Mouse (Mus musculus): Measurements from ENCODE around the gene LTO1.

The LTO1 gene

GRCm38 (mm10) chr7:144940003-144940571 lies 25.2 kb downstream of the LTO1 start:
- peak; percentile 86 for DNase-seq (ENCODE audit: low read depth)

DNA sequence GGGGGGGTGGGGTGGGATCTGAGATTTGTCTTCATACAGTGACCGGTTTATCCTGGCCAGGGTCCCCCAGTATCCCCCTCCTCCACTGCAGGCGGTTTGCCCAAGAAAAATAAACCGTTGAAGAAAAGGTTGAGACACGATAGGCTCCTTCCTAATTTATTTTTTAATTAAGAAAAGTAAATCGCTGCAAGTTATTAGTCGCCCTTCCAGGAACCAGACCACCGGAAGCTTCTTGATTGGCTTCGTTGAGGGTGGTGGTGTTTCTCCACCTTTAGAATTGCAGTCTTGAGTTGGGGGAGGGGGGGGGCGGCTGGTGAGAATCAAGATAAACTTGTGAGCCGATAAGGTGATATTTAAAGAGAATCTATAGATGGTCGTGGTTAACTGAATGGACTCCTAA lies 25.7 kb downstream of the LTO1 start:
- DNase-seq (ENCODE audit: low read depth), result peak; percentile 74

GRCm38 (mm10) chr7:144941242-144941831 lies 26.4 kb downstream of the LTO1 start:
- peak; percentile 98 for DNase-seq (ENCODE audit: low read depth)

GRCm38 (mm10) chr7:144942071-144942743 lies 27.3 kb downstream of the LTO1 start:
- peak; percentile 81 for DNase-seq (ENCODE audit: low read depth)

DNA sequence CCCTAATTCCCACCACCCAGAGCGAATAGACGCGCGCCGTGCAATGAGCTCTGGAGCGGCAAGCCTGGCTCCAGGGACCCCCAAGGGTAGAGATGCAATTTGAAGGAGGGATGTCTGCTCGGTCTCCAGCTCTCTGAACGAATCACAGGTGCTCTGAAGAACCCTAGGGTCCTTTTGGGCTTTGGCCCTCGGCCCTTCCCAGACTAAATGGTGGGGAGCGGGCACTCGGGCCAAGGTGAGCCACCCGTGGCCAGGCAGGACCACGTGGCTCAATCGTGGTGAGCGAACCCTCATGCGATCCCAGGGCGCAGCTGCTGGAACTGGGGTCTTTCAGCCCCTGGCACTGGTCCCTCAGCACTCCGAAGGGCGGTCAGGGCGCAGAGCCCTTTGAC lies 27.8 kb downstream of the LTO1 start:
- no peak for DNase-seq (ENCODE audit: low read depth)

GRCm38 (mm10) chr7:144943254-144943653 lies 28.4 kb downstream of the LTO1 start:
- DNase-seq (ENCODE audit: low read depth), result peak; percentile 92

GRCm38 (mm10) chr7:144958509-144959395 lies 43.9 kb downstream of the LTO1 start:
- DNase-seq (ENCODE audit: low read depth), result no peak

GRCm38 (mm10) chr7:144963911-144964310 lies 49.0 kb downstream of the LTO1 start:
- DNase-seq (ENCODE audit: low read depth), result no peak

- DNase-seq (ENCODE audit: low read depth), result no peak
Observed at GRCm38 (mm10) chr7:144964316-144964715, 49.4 kb downstream of the LTO1 start.

- DNase-seq (ENCODE audit: low read depth), result no peak
Observed at GRCm38 (mm10) chr7:144965893-144966292, 51.0 kb downstream of the LTO1 start.

- peak; percentile 59 for DNase-seq (ENCODE audit: low read depth)
Observed at GRCm38 (mm10) chr7:144970997-144971768, 56.3 kb downstream of the LTO1 start.

- DNase-seq (ENCODE audit: low read depth), result no peak
Observed at GRCm38 (mm10) chr7:144971769-144972168, 56.9 kb downstream of the LTO1 start.

GRCm38 (mm10) chr7:144973461-144973860 lies 58.6 kb downstream of the LTO1 start:
- no peak for DNase-seq (ENCODE audit: low read depth)

- DNase-seq (ENCODE audit: low read depth), result no peak
Observed at GRCm38 (mm10) chr7:144977121-144977520, 62.2 kb downstream of the LTO1 start.

- no peak for DNase-seq (ENCODE audit: low read depth)
Observed at GRCm38 (mm10) chr7:144979814-144980213, 64.9 kb downstream of the LTO1 start.
